Mouse (Mus musculus) spleen, postnatal 4 days (tissue): ENCODE results near the gene Fbxo17.

Source experiments
- DNase-seq, 2 experiments: peaks; one replicate each; pipeline ENCODE4 v3.0.0; 2022; ENCODE audit warnings: low spot score in 2 of 2

Fbxo17 gene

GRCm38 (mm10) chr7:28717726-28718125 lies 1.1 kb downstream of the Fbxo17 start:
- DNase-seq: no peak

- no peak for DNase-seq
These were observed 2.6 kb downstream of the Fbxo17 start for GRCm38 (mm10) chr7:28719159-28719558.

GRCm38 (mm10) chr7:28719650-28720049 lies 3.0 kb downstream of the Fbxo17 start:
- no peak for DNase-seq

- no peak for DNase-seq
These were observed 4.3 kb downstream of the Fbxo17 start for GRCm38 (mm10) chr7:28720753-28721537.

- DNase-seq: no peak
These were observed 5.5 kb downstream of the Fbxo17 start for GRCm38 (mm10) chr7:28722079-28722478.

GRCm38 (mm10) chr7:28724613-28725012 lies 8.0 kb downstream of the Fbxo17 start:
- DNase-seq: no peak

GRCm38 (mm10) chr7:28726600-28726999 lies 10.0 kb downstream of the Fbxo17 start:
- peak; percentile 61 to 90 for DNase-seq

- DNase-seq: no peak
These were observed 11.2 kb downstream of the Fbxo17 start for GRCm38 (mm10) chr7:28727649-28728340.

GRCm38 (mm10) chr7:28732341-28733142 lies 15.9 kb downstream of the Fbxo17 start:
- DNase-seq: peak; percentile 77 to 84

GRCm38 (mm10) chr7:28733211-28733610 lies 16.6 kb downstream of the Fbxo17 start:
- DNase-seq: no peak

GRCm38 (mm10) chr7:28735701-28736100 lies 19.1 kb downstream of the Fbxo17 start:
- DNase-seq: no peak

GRCm38 (mm10) chr7:28739829-28740228 lies 23.2 kb downstream of the Fbxo17 start:
- DNase-seq: no peak

GRCm38 (mm10) chr7:28740949-28741348 lies 24.3 kb downstream of the Fbxo17 start:
- DNase-seq: no peak

- DNase-seq: no peak
These were observed 24.7 kb downstream of the Fbxo17 start for GRCm38 (mm10) chr7:28741368-28741708.

GRCm38 (mm10) chr7:28741709-28742438 lies 25.3 kb downstream of the Fbxo17 start, which contains the start of the genes Mrps12 and Sars2:
Mrps12 (minus strand) TSS chr7:28741820.
Sars2 (plus strand) TSS chr7:28741992.
- DNase-seq: peak; percentile 92 to 98

- DNase-seq: no peak
These were observed 33.3 kb downstream of the Fbxo17 start for GRCm38 (mm10) chr7:28749935-28750334.

GRCm38 (mm10) chr7:28756079-28756478 lies 39.5 kb downstream of the Fbxo17 start, which contains the start of gene Ccer2:
Ccer2 (plus strand) TSS chr7:28756174.
- no peak for DNase-seq

GRCm38 (mm10) chr7:28758623-28759022 lies 42.0 kb downstream of the Fbxo17 start:
- no peak for DNase-seq

- DNase-seq: no peak
These were observed 45.3 kb downstream of the Fbxo17 start for GRCm38 (mm10) chr7:28761907-28762306.

- no peak for DNase-seq
These were observed 48.6 kb downstream of the Fbxo17 start for GRCm38 (mm10) chr7:28765211-28765610.

- peak; percentile 94 to 95 for DNase-seq
These were observed 49.7 kb downstream of the Fbxo17 start, which contains the start of gene Sirt2 for GRCm38 (mm10) chr7:28766173-28766879. Sirt2 (plus strand) TSS chr7:28766735.
